Mouse (Mus musculus) G1E-ER4 (cell line): ENCODE results near the gene Cdkn1a. TPM values are rescaled to one million over a fixed set of nuclear protein-coding genes. Genes with fewer than 3 reads are reported as not detected.

Experiments used
- GATA1 ChIP-seq: IDR thresholded peaks from one replicate; pipeline ENCODE4 v1.8.0; 2012; ENCODE audit warnings: low read length, inconsistent platforms
- polyA plus RNA-seq: library from polyadenylated mRNA; stranded (reverse); fragments of >175 nt; gene quantifications from 2 replicates; pipeline ENCODE4 v1.2.3, GENCODE M21; 2012

The Cdkn1a gene
- polyA plus RNA-seq, 1 experiment, result 65.3 TPM

DNA sequence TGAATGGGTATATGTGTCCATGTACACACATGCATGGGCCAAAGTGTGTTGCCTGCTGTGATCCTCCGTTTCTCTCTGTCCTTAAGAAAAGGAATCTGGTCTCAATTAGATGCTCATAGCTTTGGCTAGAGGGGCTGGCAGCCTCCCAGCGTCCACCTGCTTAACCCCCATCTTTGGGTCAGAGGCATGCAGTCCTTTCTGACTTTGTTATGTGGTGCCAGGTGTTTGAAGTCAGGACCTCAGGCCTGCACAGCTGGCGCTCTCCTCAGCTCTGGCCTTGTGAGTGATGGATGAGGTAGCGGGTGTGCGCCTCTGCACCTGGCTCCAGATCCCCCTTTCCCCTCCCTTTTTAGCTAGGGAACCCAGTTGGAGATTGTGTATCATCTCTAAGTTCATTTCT, 27.3 kb downstream of the Cdkn1a start:
- TF ChIP-seq GATA1, result no peak

DNA sequence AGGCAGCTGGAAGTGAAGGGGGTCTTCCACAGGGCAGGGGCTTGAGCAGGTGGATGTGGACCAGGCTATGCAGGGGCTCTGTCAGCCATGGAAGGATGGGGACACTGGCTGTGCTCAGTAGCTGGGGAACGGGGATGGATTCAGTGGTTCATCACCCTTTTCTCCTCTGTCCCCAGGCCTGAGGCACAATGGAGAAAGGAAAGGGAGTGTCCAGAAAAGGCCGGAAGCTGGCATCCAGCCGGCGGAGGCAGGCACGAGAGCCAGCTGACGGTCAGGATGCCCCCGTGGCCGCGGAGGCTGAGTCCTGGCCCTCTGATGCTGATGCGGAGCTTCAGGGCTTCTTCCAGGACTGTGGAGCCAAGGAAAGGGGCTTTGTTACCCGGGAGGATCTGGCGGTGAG, 29.9 kb downstream of the Cdkn1a start:
- no peak for TF ChIP-seq GATA1

- no peak for TF ChIP-seq GATA1
Measured at GRCm38 (mm10) chr17:29122817-29123216, 32.0 kb downstream of the Cdkn1a start.

- TF ChIP-seq GATA1, result no peak
Measured at GRCm38 (mm10) chr17:29123578-29124174, 32.9 kb downstream of the Cdkn1a start.

GRCm38 (mm10) chr17:29126561-29126960, 35.8 kb downstream of the Cdkn1a start:
- no peak for TF ChIP-seq GATA1

- no peak for TF ChIP-seq GATA1
Measured at GRCm38 (mm10) chr17:29129341-29129740, 38.6 kb downstream of the Cdkn1a start.

GRCm38 (mm10) chr17:29135066-29135465, 44.3 kb downstream of the Cdkn1a start:
- TF ChIP-seq GATA1, result no peak

- TF ChIP-seq GATA1, result no peak
Measured at GRCm38 (mm10) chr17:29136236-29136635, 45.5 kb downstream of the Cdkn1a start.

DNA sequence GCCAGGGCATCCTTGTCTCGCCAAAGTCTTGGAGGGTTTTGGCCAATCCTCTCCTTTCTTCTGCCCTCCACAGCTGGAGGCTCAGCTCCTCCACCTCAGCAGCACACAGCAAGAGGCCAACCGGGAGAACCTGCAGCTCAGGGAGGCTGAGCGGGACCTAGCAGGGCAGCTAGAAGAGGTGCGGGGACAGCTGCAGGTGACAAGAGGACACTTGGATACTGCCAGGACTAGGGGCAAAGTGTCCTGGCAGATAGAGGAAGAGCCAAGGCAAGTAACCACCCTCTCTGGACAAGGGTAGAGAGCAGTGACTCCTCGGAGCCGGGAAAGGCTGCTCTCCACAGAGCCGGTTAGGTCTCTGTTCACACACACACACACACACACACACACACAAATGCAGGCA, 47.1 kb downstream of the Cdkn1a start:
- no peak for TF ChIP-seq GATA1

DNA sequence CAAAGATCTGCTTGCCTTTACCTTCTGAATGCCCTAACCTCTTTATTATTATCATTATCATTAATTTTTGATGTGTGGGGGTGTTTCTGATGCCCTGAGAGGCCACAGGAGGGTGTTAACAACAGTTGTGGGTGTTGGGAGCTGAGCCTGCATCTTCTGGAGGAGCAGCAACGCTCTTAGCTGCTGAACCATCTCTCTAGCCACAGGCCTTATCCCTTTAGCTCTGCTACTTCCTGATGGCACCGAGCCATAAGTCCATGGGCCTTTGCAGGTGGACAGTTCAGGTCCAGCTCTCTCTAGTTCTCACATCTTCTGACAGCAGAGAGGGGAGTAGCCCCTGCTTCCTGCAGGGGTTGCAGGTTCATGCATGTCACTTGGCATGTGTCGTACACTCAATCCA, 50.8 kb downstream of the Cdkn1a start:
- no peak for TF ChIP-seq GATA1

GRCm38 (mm10) chr17:29143266-29143665, 52.5 kb downstream of the Cdkn1a start:
- TF ChIP-seq GATA1, result no peak

- TF ChIP-seq GATA1, result no peak
Measured at GRCm38 (mm10) chr17:29145101-29145500, 54.3 kb downstream of the Cdkn1a start.

DNA sequence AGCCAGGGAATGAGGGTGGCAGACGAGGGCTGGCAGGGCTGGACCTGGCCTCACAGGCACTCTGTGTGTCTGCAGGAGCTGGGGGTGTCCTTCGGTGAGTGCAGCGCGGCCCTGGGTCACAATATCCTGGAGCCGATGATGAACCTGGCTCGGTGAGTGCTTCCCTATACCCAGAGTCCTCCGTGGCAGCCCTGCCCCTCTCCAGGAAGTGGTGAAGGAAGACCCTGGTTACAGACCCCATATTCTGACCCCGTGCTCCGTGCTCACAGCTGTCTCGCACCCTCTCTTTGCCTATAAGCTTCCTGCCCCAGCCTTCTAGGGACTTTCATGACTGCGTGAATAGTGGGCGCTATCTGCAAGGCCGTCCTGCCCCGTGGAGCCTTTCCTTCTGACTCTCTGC, 56.5 kb downstream of the Cdkn1a start:
- no peak for TF ChIP-seq GATA1

DNA sequence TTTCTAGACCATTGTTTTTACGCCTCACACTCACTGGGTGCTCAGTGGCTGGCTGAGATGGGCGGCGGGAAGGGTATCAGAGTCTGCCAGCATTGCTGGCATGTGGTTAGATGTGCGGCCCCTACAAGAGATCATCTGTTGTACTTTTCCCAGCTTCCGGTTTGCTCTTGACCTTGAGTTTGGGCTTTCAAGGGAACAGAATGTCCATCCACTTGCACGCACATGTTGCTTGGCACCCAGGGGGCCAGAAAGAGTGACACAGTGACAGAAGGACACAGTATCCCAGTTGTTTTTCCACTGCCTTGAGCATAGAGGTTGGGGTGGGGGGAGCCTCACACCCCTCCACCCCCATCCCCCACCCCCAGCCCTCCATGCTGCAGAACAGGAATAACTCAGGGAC, 57.0 kb downstream of the Cdkn1a start:
- no peak for TF ChIP-seq GATA1

DNA sequence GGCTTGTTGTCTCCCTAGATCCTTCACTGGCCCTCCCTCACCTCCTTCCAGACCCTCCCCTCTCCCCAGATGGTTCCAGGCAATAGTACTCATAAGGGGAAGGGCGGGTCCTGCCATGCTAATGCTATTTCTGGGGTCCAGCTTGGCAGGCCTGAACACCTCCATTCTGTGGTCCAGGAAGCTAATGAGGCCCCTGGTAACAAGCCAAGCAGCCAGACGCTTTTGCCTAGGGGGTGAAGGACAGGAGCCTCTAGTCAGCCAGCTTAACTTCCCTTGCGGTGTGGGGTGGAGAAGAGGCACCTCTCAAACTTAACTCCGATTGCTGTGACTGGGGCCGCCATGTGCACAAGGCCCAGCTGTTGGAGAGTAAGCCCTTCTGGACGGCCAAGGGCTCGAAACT, 59.0 kb downstream of the Cdkn1a start:
- no peak for TF ChIP-seq GATA1

Other genes starting within 250 kb of the Cdkn1a start
- not detected in 2 replicates for gene Pnpla1, start 232.6 kb upstream of the Cdkn1a start, polyA plus RNA-seq
- gene 4930539E08Rik, start 175.7 kb upstream of the Cdkn1a start, polyA plus RNA-seq, result not detected in 2 replicates
- gene Pxt1, start 147.1 kb upstream of the Cdkn1a start, polyA plus RNA-seq, result not detected in 2 replicates
- gene Kctd20, start 139.0 kb upstream of the Cdkn1a start, polyA plus RNA-seq, result 87.9 and 111 TPM in 2 replicates
- 87.0 and 98.7 TPM in 2 replicates for gene Stk38, start 83.0 kb upstream of the Cdkn1a start, polyA plus RNA-seq
- gene Srsf3, start 58.3 kb upstream of the Cdkn1a start, polyA plus RNA-seq, result 12.2 and 231 TPM in 2 replicates
- gene Rab44, start 23.2 kb downstream of the Cdkn1a start, polyA plus RNA-seq, result 0.97 and 1.0 TPM in 2 replicates
- 33.2 and 42.2 TPM in 2 replicates for gene Cpne5, start 147.2 kb downstream of the Cdkn1a start, polyA plus RNA-seq
- gene Ppil1, start 173.2 kb downstream of the Cdkn1a start, polyA plus RNA-seq, result 70.6 and 93.2 TPM in 2 replicates
- gene BC004004, start 177.8 kb downstream of the Cdkn1a start, polyA plus RNA-seq, result 18.0 and 32.8 TPM in 2 replicates
- 3.1 and 3.4 TPM in 2 replicates for gene Pi16, start 226.7 kb downstream of the Cdkn1a start, polyA plus RNA-seq